Mouse (Mus musculus) CD4-positive, CD25-positive, alpha-beta regulatory T cell, adult 4 months (primary cell): ENCODE measurements around the gene Kifc5b. TPM values are rescaled to one million over a fixed set of nuclear protein-coding genes. Genes with fewer than 3 reads are reported as not detected.
"Not testable (repeated sequence)": the region's sequence is repeated elsewhere in the genome, so short reads cannot be mapped to it uniquely, and the experiment has no call there.

ENCODE experiments used
- ATAC-seq: one replicate; pipeline ENCODE4 v1.8.0; 2017
- polyA plus RNA-seq, 2 experiments: library from polyadenylated mRNA; unstranded; fragments of 100-300 nt; shearing (Covaris generic); gene quantifications; one replicate each; pipeline ENCODE4 v1.2.1; 2017

Gene Kifc5b
- polyA plus RNA-seq, 2 experiments from 2014 or later, result 1.4 to 3.3 TPM

DNA sequence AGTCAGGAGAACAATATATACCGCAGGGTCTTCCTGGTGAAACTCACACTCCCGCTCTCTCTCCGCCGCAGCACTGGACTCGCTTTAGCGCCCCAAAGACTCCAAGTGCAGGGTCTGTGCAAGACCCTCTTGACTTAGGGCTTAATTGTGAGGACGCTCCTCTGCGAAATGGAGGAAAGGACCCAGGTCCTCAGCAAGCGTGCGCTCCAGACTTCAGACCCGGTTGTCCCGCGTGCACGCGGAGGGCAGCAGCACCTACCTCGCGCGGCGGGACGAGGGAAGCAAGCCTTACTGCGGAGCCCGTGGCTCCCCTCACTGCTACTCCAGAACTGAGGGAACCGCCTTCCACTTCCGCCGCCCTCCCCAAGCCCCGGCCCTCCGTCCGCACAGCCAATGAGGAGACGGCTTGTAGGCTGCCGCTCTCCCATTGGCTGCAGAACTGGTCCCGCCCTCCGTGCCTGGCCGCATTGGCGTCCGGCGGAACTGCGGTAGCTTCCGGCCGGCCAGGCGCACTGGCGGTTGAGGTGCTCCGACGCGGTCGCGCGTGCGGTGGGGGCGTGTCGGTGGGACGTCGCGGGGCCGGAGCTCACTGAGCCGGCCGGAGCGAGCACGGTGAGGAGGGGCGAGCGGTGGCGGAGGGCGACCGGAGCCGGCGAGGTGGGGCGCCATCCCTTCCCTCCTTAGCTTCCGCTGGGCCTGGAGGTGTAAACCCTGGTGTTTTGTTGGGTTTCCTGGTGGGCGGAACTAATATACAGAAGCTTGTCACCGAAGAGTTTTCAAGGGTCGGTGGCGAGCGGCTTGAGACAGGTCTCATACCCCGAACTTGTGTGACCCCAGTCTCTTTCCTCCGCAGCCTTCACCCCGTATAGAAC, 56.0 kb downstream of the Kifc5b start, which contains the start of gene Zbtb9:
TSS of gene Zbtb9 (plus strand) at position 465 of the 872 bp plus-strand sequence.
- ATAC-seq, result peak; percentile 100

DNA sequence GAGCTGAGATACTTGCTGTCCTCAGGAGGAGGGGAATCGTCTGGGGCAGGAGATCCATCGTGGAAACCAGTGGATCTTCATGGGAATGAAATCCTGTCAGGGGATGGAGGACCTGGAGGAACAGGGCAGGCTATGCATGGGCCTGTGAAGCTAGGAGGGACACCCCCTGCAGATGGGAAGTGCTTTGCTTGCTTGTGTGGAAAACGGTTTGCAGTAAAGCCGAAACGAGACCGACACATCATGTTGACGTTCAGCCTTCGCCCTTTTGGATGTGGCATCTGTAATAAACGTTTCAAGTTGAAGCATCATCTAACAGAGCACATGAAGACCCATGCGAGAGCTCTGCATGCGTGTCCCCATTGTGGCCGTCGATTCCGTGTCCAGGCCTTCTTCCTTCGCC, 57.7 kb downstream of the Kifc5b start:
- ATAC-seq, result no peak

DNA sequence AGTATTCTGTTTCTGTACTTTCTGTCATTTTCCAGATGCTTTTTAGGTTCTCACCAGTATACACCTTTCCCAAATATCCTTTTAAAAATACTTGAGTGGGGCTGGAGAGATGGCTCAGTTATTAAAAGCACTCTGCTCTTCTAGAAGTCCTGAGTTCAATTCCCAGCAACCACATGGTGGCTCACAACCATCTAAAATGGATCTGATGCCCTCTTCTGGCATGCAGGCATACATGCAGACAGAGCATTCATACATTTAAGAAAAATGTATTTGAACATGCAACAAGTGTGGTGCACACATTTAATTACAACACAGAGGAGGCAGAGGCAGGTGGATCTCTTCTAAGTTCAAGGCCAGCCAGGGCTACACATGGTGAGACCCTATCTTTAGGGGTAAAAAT, 58.5 kb downstream of the Kifc5b start:
- ATAC-seq, result no peak

- ATAC-seq, result not testable (repeated sequence)
These were observed 60.5 kb downstream of the Kifc5b start for GRCm38 (mm10) chr17:26977354-26977753.

- ATAC-seq, result no peak
These were observed 62.5 kb downstream of the Kifc5b start for GRCm38 (mm10) chr17:26979426-26979825.

DNA sequence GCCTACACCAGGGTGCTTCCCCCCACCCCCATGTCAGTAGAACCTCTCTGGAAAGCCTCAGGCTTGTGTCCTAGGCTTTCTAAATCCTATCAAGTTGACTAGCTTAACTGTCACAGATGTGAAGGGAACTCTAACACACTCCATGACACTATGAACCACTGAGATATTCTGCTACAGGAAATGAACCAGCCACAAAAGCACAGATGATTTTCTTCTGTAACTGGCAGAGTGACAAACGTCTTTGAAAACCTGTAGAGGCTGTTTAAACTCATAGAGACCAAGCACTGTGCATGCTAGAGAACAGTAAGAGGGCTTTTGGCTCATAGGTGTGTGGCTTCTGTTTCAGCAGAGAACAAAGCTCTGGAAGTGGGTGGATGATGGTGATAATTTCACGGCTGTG, 64.2 kb downstream of the Kifc5b start:
- ATAC-seq, result peak; percentile 82

Other genes starting within 250 kb of the Kifc5b start
- 10 to 100 TPM; 60.7 to 69.8 TPM for gene Crebrf, start 201.4 kb upstream of the Kifc5b start, polyA plus RNA-seq
- 10 to 100 TPM; 26.9 to 40.0 TPM for gene Bnip1, start 136.0 kb upstream of the Kifc5b start, polyA plus RNA-seq
- gene Nkx2-5, start 72.1 kb upstream of the Kifc5b start, polyA plus RNA-seq, result not detected
- gene Phf1, start 16.0 kb downstream of the Kifc5b start, polyA plus RNA-seq, result 10 to 100 TPM; 11.1 to 12.1 TPM
- gene Cuta, start 22.5 kb downstream of the Kifc5b start, polyA plus RNA-seq, result 100 to 1,000 TPM; 153 to 166 TPM
- not detected for gene Syngap1, start 24.2 kb downstream of the Kifc5b start, polyA plus RNA-seq
- gene Zbtb9, start 56.1 kb downstream of the Kifc5b start, polyA plus RNA-seq, result 10 to 100 TPM; 11.5 to 15.6 TPM
- 1 to 10 TPM; 3.2 to 4.8 TPM for gene Bak1, start 111.9 kb downstream of the Kifc5b start, polyA plus RNA-seq
- 1 to 10 TPM; 8.2 to 8.6 TPM for gene Itpr3, start 140.2 kb downstream of the Kifc5b start, polyA plus RNA-seq
- gene Uqcc2, start 216.8 kb downstream of the Kifc5b start, polyA plus RNA-seq, result 100 to 1,000 TPM; 110 to 129 TPM